Mouse (Mus musculus): ENCODE measurements around the gene Lipe.

DNA sequence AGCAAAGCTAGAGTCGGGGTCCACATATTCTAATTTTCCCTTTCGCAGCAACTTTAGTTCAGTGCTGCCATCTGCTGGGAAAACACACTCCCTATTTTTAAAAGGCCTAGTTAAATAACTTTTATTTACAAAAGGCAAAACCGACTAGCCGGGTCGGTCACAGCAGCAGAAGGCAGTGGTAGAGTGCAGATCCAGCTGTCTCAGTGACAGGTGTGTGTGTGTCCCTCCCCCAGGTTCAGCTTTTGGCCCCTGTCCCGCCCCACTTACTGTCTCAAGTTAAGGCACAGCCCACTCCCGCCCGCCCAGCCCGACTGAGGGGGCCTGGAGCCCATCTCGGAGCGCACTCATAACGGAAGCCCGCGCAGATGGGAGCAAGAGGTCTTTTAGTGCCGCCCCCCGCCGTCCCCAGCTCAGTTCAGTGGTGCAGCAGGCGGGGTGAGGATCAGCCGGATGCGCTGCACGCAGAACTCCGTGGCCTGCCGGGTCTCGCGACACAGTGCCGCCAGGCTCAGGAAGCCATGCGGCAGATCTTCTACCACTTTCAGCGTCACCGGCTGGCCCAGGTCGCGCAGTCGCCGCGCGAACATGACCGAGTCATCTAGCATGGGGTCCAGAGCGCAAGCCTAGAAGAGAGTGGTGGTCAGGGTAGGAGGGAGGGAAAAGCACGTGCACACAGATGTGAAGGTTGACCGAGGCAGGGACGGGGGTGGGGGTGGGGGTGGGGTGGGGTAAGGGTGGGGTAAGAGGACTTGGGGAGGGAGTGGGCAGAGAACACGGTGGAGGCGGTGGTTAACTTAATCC, 18.8 kb downstream of the Lipe start:
- peak; percentile 5; the same call in 1 of the 2 replicates for TF ChIP-seq POLR2A (IDR thresholded peaks at IDR 0.05; ENCODE audit: low read depth, low read length)
- TF ChIP-seq CTCF (IDR thresholded peaks at IDR 0.05; ENCODE audit: extremely low read depth, insufficient read depth, insufficient read length, insufficient replicate concordance), result no peak
